Mouse (Mus musculus): ENCODE results near the gene Pkig.

DNA sequence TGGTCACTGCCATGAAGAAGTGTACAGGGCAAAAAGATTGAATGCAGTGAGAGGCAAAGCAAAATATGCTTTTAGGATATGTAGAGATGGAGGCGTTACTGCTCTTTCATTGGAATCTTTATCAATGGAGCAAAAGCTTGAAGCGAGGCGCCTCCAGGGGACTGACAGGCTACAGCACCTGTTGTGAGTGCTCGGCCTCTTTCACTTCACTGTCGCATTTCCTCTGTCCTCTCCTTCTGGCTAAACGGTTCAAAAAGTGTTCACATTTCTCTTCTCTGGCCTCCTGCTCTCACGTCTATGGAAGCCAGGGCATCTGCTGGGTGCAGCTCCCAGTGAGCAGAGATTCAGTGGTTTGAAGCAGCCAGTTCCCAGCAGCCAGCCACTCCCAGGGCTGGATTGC is 44.2 kb downstream of the Pkig start:
- no peak for TF ChIP-seq POLR2A (IDR thresholded peaks at IDR 0.05; ENCODE audit: insufficient read depth, low read depth, low read length)
- no peak for TF ChIP-seq CTCF (IDR thresholded peaks at IDR 0.05)
- no peak for TF ChIP-seq EP300 (IDR thresholded peaks at IDR 0.05; ENCODE audit: insufficient read depth, low read depth, low read length)
